Mouse (Mus musculus) midbrain, embryonic 11.5 days (tissue): Measurements from ENCODE around the gene Herc6. TPM values are rescaled to one million over a fixed set of nuclear protein-coding genes. Genes with fewer than 3 reads are reported as not detected.

Experiments
- ATAC-seq: fragments of 200-750 bp; cut with Nextera tagmentation; 2 replicates; pipeline ENCODE4 v1.8.0; 2017; ENCODE audit warnings: moderate TSS enrichment, moderate library complexity; ENCODE audit not compliant: low FRiP score
- DNase-seq: peaks from one replicate; pipeline ENCODE4 v3.0.0; 2015; ENCODE audit warnings: low spot score; ENCODE audit errors: missing footprints
- H3K27ac ChIP-seq: fragments of 300-500 bp; sonication (generic); 2 replicates; pipeline ENCODE4 v1.5.1; 2014; ENCODE audit warnings: low read depth, low read length
- H3K27me3 ChIP-seq: fragments of 300-500 bp; sonication (generic); 2 replicates; pipeline ENCODE4 v1.6.1; 2014; ENCODE audit warnings: mild to moderate bottlenecking, low read length, moderate library complexity, mixed read lengths; ENCODE audit not compliant: control insufficient read depth, insufficient read depth
- H3K36me3 ChIP-seq: fragments of 300-500 bp; sonication (generic); 2 replicates; pipeline ENCODE4 v1.6.1; 2014; ENCODE audit warnings: mild to moderate bottlenecking, low read length, moderate library complexity, mixed read lengths; ENCODE audit not compliant: control insufficient read depth, insufficient read depth
- H3K4me1 ChIP-seq: fragments of 300-500 bp; sonication (generic); 2 replicates; pipeline ENCODE4 v1.6.1; 2014; ENCODE audit warnings: low read length; ENCODE audit not compliant: control insufficient read depth, insufficient read depth
- H3K4me2 ChIP-seq: fragments of 300-500 bp; sonication (generic); 2 replicates; pipeline ENCODE4 v1.6.1; 2014; ENCODE audit warnings: mild to moderate bottlenecking, moderate library complexity
- H3K4me3 ChIP-seq: fragments of 300-500 bp; sonication (generic); 2 replicates; pipeline ENCODE4 v1.5.1; 2014; ENCODE audit warnings: low read depth, low read length
- H3K9ac ChIP-seq: fragments of 300-500 bp; sonication (generic); 2 replicates; pipeline ENCODE4 v1.6.1; 2014; ENCODE audit warnings: low read length
- H3K9me3 ChIP-seq: fragments of 300-500 bp; sonication (generic); 2 replicates; pipeline ENCODE4 v1.6.1; 2016; ENCODE audit warnings: low read length; ENCODE audit not compliant: control insufficient read depth
- WGBS: fragments of 180-500 bp; shearing (Covaris S2); extraction: QIAGEN DNeasy Blood & Tissue Kit; methylation state at CpG from one replicate; pipeline ENCODE4 v1.1.7; 2014; 5-methylcytosine and 5-hydroxymethylcytosine counted together
- polyA plus RNA-seq: library from polyadenylated mRNA; unstranded; fragments of >200 nt; fragmentation: Nextera tagmentation; extraction: Ambion mirVana; gene quantifications from 2 replicates; pipeline ENCODE4 v1.2.1, GENCODE M21; 2014

Gene Herc6
- polyA plus RNA-seq, 1 experiment from 2014 or later = 2.3 TPM

DNA sequence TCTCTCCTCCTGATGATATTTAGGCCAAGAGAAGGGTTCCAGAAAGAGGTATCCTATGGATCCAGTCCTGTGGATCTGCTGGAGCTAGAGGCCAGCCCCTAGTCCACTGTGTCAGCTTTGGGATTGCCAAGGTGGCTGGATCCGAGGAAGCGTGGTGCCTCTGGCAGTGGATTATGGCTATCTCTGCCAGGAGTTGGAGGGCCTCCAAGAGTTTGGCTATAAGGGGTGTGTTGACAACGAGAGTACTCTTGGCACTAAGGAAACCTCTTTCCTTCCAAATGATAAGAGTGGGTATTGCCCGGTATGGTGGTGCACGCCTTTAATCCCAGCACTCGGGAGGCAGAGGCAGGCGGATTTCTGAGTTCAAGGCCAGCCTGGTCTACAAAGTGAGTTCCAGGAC is 15.3 kb upstream of the Herc6 start:
- DNase-seq (no peak), ATAC-seq (no peak)
- H3K4me2 ChIP-seq = no peak overlapping the region
- H3K4me3 ChIP-seq = no peak overlapping the region
- H3K36me3 ChIP-seq = no peaks in the 10 kb centered on the region
- H3K27ac ChIP-seq = no peak overlapping the region
- 96% methylated on average over 7 of the region's 7 CpGs for WGBS
- no peaks in the 10 kb centered on the region for H3K27me3 ChIP-seq
- no peaks in the 10 kb centered on the region for H3K9me3 ChIP-seq
- no peak overlapping the region for H3K9ac ChIP-seq
- H3K4me1 ChIP-seq = no peaks in the 10 kb centered on the region

DNA sequence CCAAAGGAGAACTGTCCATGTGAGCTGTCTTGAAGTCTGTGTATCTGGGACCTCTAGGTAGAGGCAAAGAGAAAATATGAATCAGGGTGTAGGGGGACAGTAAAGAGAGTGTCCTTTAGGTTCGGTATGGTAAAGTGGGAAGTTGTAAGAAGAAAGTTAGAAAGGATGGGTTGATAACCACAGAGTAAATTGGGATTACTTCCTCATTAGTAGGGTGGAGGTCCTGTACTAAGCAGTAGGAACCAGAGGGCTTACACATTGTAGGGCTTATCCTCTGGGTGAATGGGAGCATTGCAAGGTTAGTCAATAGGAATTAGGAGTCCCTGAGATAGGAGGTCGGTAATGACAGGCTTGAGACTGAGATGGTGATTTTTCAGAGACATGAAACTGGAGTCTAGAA is 13.2 kb upstream of the Herc6 start:
- ATAC-seq (no peak), DNase-seq (no peak)
- H3K9me3 ChIP-seq = no peaks in the 10 kb centered on the region
- H3K27me3 ChIP-seq = no peaks in the 10 kb centered on the region
- no peak overlapping the region for H3K9ac ChIP-seq
- H3K27ac ChIP-seq = no peak overlapping the region
- H3K36me3 ChIP-seq = no peaks in the 10 kb centered on the region
- H3K4me3 ChIP-seq = no peak overlapping the region
- H3K4me2 ChIP-seq = no peak overlapping the region
- WGBS = 86% methylated on average over 2 of the region's 2 CpGs
- no peaks in the 10 kb centered on the region for H3K4me1 ChIP-seq

- Histone ChIP-seq H3K9me3 (no peaks in the 10 kb centered on the region), H3K4me2 (no peak overlapping the region), H3K27ac (no peak overlapping the region), H3K4me1 (no peaks in the 10 kb centered on the region), H3K9ac (no peak overlapping the region), H3K4me3 (no peak overlapping the region), H3K27me3 (no peaks in the 10 kb centered on the region), H3K36me3 (no peaks in the 10 kb centered on the region)
- WGBS = 12% methylated on average over 6 of the region's 6 CpGs
- peak; percentile 82 for ATAC-seq
- DNase-seq = peak; percentile 93
Observed at GRCm38 (mm10) chr6:57570170-57570974, 10.4 kb upstream of the Herc6 start.

DNA sequence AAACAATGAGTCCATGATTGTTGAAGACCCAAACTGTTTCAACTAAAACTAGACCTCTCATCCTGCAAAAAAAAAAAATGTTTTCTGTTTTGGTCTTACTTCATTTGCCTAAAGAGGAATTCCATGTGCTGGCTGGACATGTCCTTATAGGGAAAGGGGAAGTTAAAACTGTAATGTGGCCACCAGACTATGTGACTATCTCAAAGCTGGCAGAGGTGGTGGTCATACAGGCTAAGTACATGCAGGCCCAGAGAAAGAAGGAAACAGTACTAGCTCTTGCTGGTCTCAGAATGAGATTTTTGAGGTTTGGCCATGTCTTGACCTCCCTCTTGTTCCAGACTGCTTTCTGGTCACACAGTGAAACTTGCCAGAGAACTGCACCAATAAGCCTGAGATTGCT is 9.2 kb upstream of the Herc6 start:
- no peak overlapping the region for H3K4me3 ChIP-seq
- H3K4me1 ChIP-seq = no peaks in the 10 kb centered on the region
- no peaks in the 10 kb centered on the region for H3K9me3 ChIP-seq
- DNase-seq = no peak
- H3K27me3 ChIP-seq = no peaks in the 10 kb centered on the region
- H3K4me2 ChIP-seq = no peak overlapping the region
- H3K27ac ChIP-seq = no peak overlapping the region
- ATAC-seq = no peak
- H3K9ac ChIP-seq = no peak overlapping the region
- no peaks in the 10 kb centered on the region for H3K36me3 ChIP-seq

GRCm38 (mm10) chr6:57581595-57581994 is 795 bp downstream of the Herc6 start:
- no peaks in the 10 kb centered on the region for H3K36me3 ChIP-seq
- 89% methylated on average over 12 of the region's 12 CpGs for WGBS
- H3K4me1 ChIP-seq = no peaks in the 10 kb centered on the region
- peak overlapping the region; percentile 66; the same call in 1 of the 2 replicates for H3K4me2 ChIP-seq
- no peak overlapping the region for H3K9ac ChIP-seq
- H3K27ac ChIP-seq = no peak overlapping the region
- DNase-seq (no peak), ATAC-seq (0 out of 2 replicates have a peak, but pooled peaks have one; percentile 40)
- H3K9me3 ChIP-seq = no peaks in the 10 kb centered on the region
- no peaks in the 10 kb centered on the region for H3K27me3 ChIP-seq
- H3K4me3 ChIP-seq = no peak overlapping the region

DNA sequence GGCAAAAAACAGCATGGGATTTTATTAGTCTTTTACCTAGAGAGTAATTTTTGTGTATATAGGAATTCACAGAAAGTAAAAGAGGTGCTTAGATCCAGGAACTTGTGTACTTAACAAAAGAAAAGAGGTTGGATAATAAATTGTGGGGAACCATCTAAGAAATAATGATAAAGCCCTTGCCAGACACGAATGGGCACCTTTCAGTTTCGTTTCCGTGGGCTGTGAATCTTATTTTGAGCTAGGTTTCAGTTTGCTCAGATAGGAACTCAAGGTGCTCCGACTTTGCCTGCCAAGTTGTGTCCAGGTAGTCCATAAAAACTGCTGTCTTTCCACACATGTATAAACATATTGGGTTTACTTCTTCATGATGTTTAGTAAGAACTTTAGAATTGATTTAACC is 1.6 kb downstream of the Herc6 start:
- Histone ChIP-seq H3K9ac (no peak overlapping the region), H3K9me3 (no peaks in the 10 kb centered on the region), H3K4me3 (no peak overlapping the region), H3K4me2 (no peak overlapping the region), H3K27ac (no peak overlapping the region), H3K27me3 (no peaks in the 10 kb centered on the region), H3K36me3 (no peaks in the 10 kb centered on the region), H3K4me1 (no peaks in the 10 kb centered on the region)
- WGBS = 85% methylated on average over 4 of the region's 4 CpGs
- ATAC-seq = no peak
- DNase-seq = no peak

- Histone ChIP-seq H3K27me3 (no peaks in the 10 kb centered on the region), H3K9ac (no peak overlapping the region), H3K4me2 (no peak overlapping the region), H3K4me3 (no peak overlapping the region), H3K27ac (no peak overlapping the region), H3K4me1 (no peaks in the 10 kb centered on the region), H3K9me3 (no peaks in the 10 kb centered on the region), H3K36me3 (no peaks in the 10 kb centered on the region)
- 91% methylated on average over 7 of the region's 7 CpGs for WGBS
- ATAC-seq (no peak), DNase-seq (no peak)
Observed at GRCm38 (mm10) chr6:57605546-57606307, 24.9 kb downstream of the Herc6 start.

- Histone ChIP-seq H3K27ac (no peak overlapping the region), H3K4me3 (no peak overlapping the region), H3K9ac (no peak overlapping the region), H3K4me1 (no peaks in the 10 kb centered on the region), H3K27me3 (no peaks in the 10 kb centered on the region), H3K9me3 (no peaks in the 10 kb centered on the region), H3K4me2 (no peak overlapping the region), H3K36me3 (no peaks in the 10 kb centered on the region)
- 88% methylated on average over 2 of the region's 2 CpGs for WGBS
- DNase-seq = no peak
- no peak for ATAC-seq
Observed at GRCm38 (mm10) chr6:57607999-57608398, 27.2 kb downstream of the Herc6 start.

GRCm38 (mm10) chr6:57609631-57610030 is 28.8 kb downstream of the Herc6 start:
- H3K9me3 ChIP-seq = no peaks in the 10 kb centered on the region
- no peaks in the 10 kb centered on the region for H3K36me3 ChIP-seq
- no peak overlapping the region for H3K4me2 ChIP-seq
- no peaks in the 10 kb centered on the region for H3K27me3 ChIP-seq
- DNase-seq = no peak
- no peak for ATAC-seq
- WGBS = 58% methylated on average over 2 of the region's 2 CpGs
- no peak overlapping the region for H3K27ac ChIP-seq
- no peak overlapping the region for H3K9ac ChIP-seq
- H3K4me3 ChIP-seq = no peak overlapping the region
- no peaks in the 10 kb centered on the region for H3K4me1 ChIP-seq
